Mouse (Mus musculus) CH12.LX (cell line): Measurements from ENCODE around the gene Krt20.

ENCODE experiments used
- BHLHE40 ChIP-seq: IDR thresholded peaks from 2 replicates; pipeline ENCODE4 v1.6.1; 2011; ENCODE audit warnings: mild to moderate bottlenecking, low read depth, low read length, improper control_type of control experiment
- CTCF ChIP-seq, 2 experiments: IDR thresholded peaks in 1 of 2; conservative IDR thresholded peaks in 1 of 2; 2 replicates each; pipeline ENCODE4 v1.5.1; 2011 to 2012; ENCODE audit warnings: low read depth in 2 of 2, low read length in 2 of 2, improper control_type of control experiment in 1 of 2, inconsistent platforms in 1 of 2, mild to moderate bottlenecking in 1 of 2, moderate library complexity in 1 of 2
- E2F4 ChIP-seq: IDR thresholded peaks from 2 replicates; pipeline ENCODE4 v1.6.1; 2011; ENCODE audit warnings: low read depth, low read length, improper control_type of control experiment; ENCODE audit not compliant: insufficient replicate concordance
- EP300 ChIP-seq: IDR thresholded peaks from 2 replicates; pipeline ENCODE4 v1.6.1; 2011; ENCODE audit warnings: low read length, improper control_type of control experiment
- MAFK ChIP-seq: IDR thresholded peaks from 2 replicates; pipeline ENCODE4 v1.6.1; 2011; ENCODE audit warnings: low read length, improper control_type of control experiment; ENCODE audit not compliant: insufficient replicate concordance
- POLR2A ChIP-seq: IDR thresholded peaks from 2 replicates; pipeline ENCODE4 v1.6.1; 2011; ENCODE audit warnings: low read depth, mild to moderate bottlenecking, improper control_type of control experiment, low read length
- RCOR1 ChIP-seq: conservative IDR thresholded peaks from 2 replicates; pipeline ENCODE4 v1.6.1; 2012; ENCODE audit warnings: low read depth, mild to moderate bottlenecking, inconsistent platforms, low read length, improper control_type of control experiment

DNA sequence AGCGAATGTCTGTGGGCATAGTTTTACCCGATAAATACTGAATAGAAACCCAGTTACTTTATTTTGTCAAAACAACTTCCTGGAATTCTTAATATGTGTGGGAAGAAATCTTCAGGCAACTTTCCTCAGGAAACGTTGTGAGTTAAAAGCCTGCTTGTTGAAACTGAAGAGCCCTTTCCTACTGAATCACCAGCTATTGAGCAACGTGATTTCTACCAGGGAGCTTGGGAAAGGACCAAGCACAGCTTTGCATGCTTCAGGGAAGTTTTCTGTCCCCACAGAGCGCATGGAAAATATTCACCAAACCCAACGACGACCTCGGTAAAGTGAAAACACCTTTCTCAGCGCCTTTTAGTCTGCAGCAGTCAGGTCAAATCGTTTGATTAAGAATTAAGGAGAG lies 31.8 kb downstream of the Krt20 start:
- no peak for TF ChIP-seq E2F4
- no peak for TF ChIP-seq EP300
- TF ChIP-seq RCOR1: no peak
- TF ChIP-seq POLR2A: no peak
- TF ChIP-seq MAFK: no peak
- TF ChIP-seq BHLHE40: no peak
- no peak for TF ChIP-seq CTCF (conservative IDR thresholded peaks at IDR 0.05 in 1 of 2, IDR thresholded peaks at IDR 0.05 in 1 of 2; ENCODE audit: low read depth in 2 of 2, low read length in 2 of 2)
